Mouse (Mus musculus): Measurements from ENCODE around the gene Zfand2b.

- no peak for TF ChIP-seq CHD1 (IDR thresholded peaks at IDR 0.05; ENCODE audit: low read depth, low read length)
- TF ChIP-seq ZKSCAN1 (IDR thresholded peaks at IDR 0.05; ENCODE audit: borderline replicate concordance, low read depth, low read length) = no peak
- TF ChIP-seq POLR2AphosphoS2 (IDR thresholded peaks at IDR 0.05; ENCODE audit: low read depth, low read length) = no peak
- TF ChIP-seq IRF4 (IDR thresholded peaks at IDR 0.05; ENCODE audit: low read depth, low read length) = no peak
- TF ChIP-seq MYC (IDR thresholded peaks at IDR 0.05; ENCODE audit: low read depth, low read length) = no peak
- TF ChIP-seq MAFK (IDR thresholded peaks at IDR 0.05; ENCODE audit: insufficient replicate concordance, low read length) = no peak
- TF ChIP-seq MAX (IDR thresholded peaks at IDR 0.05; ENCODE audit: low read length) = 0 out of 2 replicates have a peak, but pooled peaks have one; percentile 3
- TF ChIP-seq BHLHE40 (IDR thresholded peaks at IDR 0.05; ENCODE audit: low read depth, low read length) = no peak
- no peak for TF ChIP-seq USF2 (conservative IDR thresholded peaks at IDR 0.05; ENCODE audit: low read depth, low read length)
- no peak for TF ChIP-seq CTCF (conservative IDR thresholded peaks at IDR 0.05 in 1 of 2, IDR thresholded peaks at IDR 0.05 in 1 of 2; ENCODE audit: low read depth in 2 of 2, low read length in 2 of 2)
- no peak for TF ChIP-seq MAZ (IDR thresholded peaks at IDR 0.05; ENCODE audit: low read depth, low read length)
Observed at GRCm38 (mm10) chr1:75217893-75218226, 49.4 kb downstream of the Zfand2b start.
